11 mouse cellular contexts compared by ENCODE assay signal in the genomic region with DNA sequence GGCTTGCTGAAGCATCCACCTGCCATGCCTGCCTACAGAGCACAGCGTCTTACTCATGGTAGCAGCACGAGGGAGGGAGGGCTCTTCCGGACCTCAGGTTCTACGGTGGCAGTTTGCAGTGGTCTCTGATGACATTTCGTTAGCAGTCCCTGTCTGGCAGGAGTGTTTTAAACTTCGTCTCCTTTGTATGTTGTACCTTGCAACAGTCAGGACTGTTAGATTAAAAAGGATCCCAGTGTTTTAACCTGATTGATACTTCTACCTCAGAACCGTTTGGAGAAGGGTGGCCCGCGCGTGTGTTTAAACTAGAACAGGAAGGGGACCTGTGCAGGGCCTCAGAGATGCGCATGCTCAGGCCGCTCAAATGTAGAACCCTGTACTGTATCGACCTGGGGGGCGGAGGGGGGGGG. TPM values are rescaled to one million over a fixed set of nuclear protein-coding genes. Genes with fewer than 3 reads are reported as not detected.
A peak's percentile ranks its signal among the peaks of the same experiment; 100 is the strongest.
DNase-seq lines count a peak whose midpoint lies in the region; ATAC-seq lines count a peak whose summit lies in the region.
"Had no signal": no experiment of that assay in that cellular context is flagged by ENCODE, and none has a peak within 500 bp of the region (broad histone marks: within the 10 kb centered on the region; RNA-seq: fewer than 3 reads in every experiment).

No protein-coding gene starts in this region.

- 21% methylated on average over 14 of the region's 14 CpGs for WGBS in liver, embryonic 13.5 days (ENCODE audit: insufficient replicate concordance)

- peak overlapping the region; percentile 76 for H3K4me2 ChIP-seq in liver, embryonic 13.5 days
- H3K4me2 ChIP-seq: midbrain, embryonic 12.5 days had no signal

- peaks cover 59% of the 10 kb centered on the region for H3K4me1 ChIP-seq in liver, embryonic 13.5 days (replicated peaks)
- H3K4me1 ChIP-seq: midbrain, embryonic 12.5 days had no signal

- peak overlapping the region; percentile 59 for H3K4me3 ChIP-seq in liver, embryonic 13.5 days (replicated peaks)
- H3K4me3 ChIP-seq: midbrain, embryonic 12.5 days had no signal

- peak; percentile 92 for ATAC-seq in liver, embryonic 13.5 days (ENCODE audit: low read depth)

- H3K27ac ChIP-seq in liver, embryonic 13.5 days: peak overlapping the region; percentile 92
- H3K27ac ChIP-seq: kidney, postnatal 0 days; midbrain, embryonic 12.5 days had no signal

- DNase-seq in CD4-positive, CD25-positive, alpha-beta regulatory T cell, adult 2 months (ENCODE audit: low read depth, low spot score): peak; percentile 86
- peak; percentile 73 for DNase-seq in T-cell, adult 2 months (ENCODE audit: low spot score)
- peak; percentile 65 for DNase-seq in liver, embryonic 13.5 days
- peak; percentile 41 to 79 for DNase-seq in spleen, postnatal 10 days (ENCODE audit: low spot score in 2 of 2)
- no peak for DNase-seq in kidney, postnatal 4 days
- no peak for DNase-seq in urinary bladder, postnatal 36 days (ENCODE audit: low spot score in 2 of 2)
- no peak for DNase-seq in layer of hippocampus, adult 9-11 months
- no peak for DNase-seq in left cerebral cortex, adult 18-20 months (ENCODE audit: low spot score in 2 of 2)
- DNase-seq: adrenal gland, postnatal 10 days had no signal

- H3K27me3 ChIP-seq in liver, embryonic 13.5 days: 0 out of 2 replicates have a peak, but pooled peaks cover 3% of the 10 kb centered on the region
- H3K27me3 ChIP-seq: midbrain, embryonic 12.5 days had no signal

- no peaks in the 10 kb centered on the region for H3K9me3 ChIP-seq in liver, embryonic 13.5 days (replicated peaks)
- H3K9me3 ChIP-seq: midbrain, embryonic 12.5 days had no signal

- no peaks in the 10 kb centered on the region for H3K36me3 ChIP-seq in liver, embryonic 13.5 days
- H3K36me3 ChIP-seq: midbrain, embryonic 12.5 days had no signal

- H3K9ac ChIP-seq in liver, embryonic 13.5 days: peak overlapping the region; percentile 76
- H3K9ac ChIP-seq: midbrain, embryonic 12.5 days had no signal

RNA-seq across cellular contexts. Expression of gene Lcp1, which starts 47.5 kb away (rescaled TPM):
- polyA plus RNA-seq in liver, embryonic 13.5 days (2015; fragmentation: Nextera tagmentation; extraction: Ambion mirVana): 29.3 and 37.6 TPM in 2 replicates
- total RNA-seq in left cerebral cortex, adult 18-20 months (2021): 1 to 10 TPM; 6.2 to 7.1 TPM

RNA-seq across cellular contexts. Expression of gene Lrrc63, which starts 47.7 kb away (rescaled TPM):
- not detected in 2 replicates for polyA plus RNA-seq in liver, embryonic 13.5 days (2015; fragmentation: Nextera tagmentation; extraction: Ambion mirVana)
- total RNA-seq in left cerebral cortex, adult 18-20 months (2021): not detected
- total RNA-seq: adrenal gland, postnatal 10 days had no signal
- polyA plus RNA-seq: kidney, postnatal 0 days had no signal

Comparison
In these comparisons a context has a peak if more than half of its experiments do, and no peak if none do; other contexts are left out.
1. DNase-seq: peak in CD4-positive, CD25-positive, alpha-beta regulatory T cell, adult 2 months (single experiment), T-cell, adult 2 months (single experiment), liver, embryonic 13.5 days (single experiment) and spleen, postnatal 10 days (2 of 2); none in kidney, postnatal 4 days (0 of 2), urinary bladder, postnatal 36 days (0 of 2), layer of hippocampus, adult 9-11 months (single experiment) and left cerebral cortex, adult 18-20 months (0 of 2).